Mouse (Mus musculus) layer of hippocampus, adult 8-10 months (tissue): ENCODE measurements around the gene Ccp110. TPM values are rescaled to one million over a fixed set of nuclear protein-coding genes. Genes with fewer than 3 reads are reported as not detected.
A peak's percentile ranks its signal among the peaks of the same experiment; 100 is the strongest.

Source experiments
- DNase-seq, 2 experiments: peaks; one replicate each; pipeline ENCODE4 v3.0.0; 2022; ENCODE audit warnings: low spot score in 2 of 2
- total RNA-seq, 4 experiments: library from RNA; stranded (reverse); gene quantifications; 2 replicates each; pipeline ENCODE4 v1.2.4; 2022

Gene Ccp110
- total RNA-seq, 4 experiments from 2014 or later = 44.1 to 54.8 (median 47.9) TPM

DNA sequence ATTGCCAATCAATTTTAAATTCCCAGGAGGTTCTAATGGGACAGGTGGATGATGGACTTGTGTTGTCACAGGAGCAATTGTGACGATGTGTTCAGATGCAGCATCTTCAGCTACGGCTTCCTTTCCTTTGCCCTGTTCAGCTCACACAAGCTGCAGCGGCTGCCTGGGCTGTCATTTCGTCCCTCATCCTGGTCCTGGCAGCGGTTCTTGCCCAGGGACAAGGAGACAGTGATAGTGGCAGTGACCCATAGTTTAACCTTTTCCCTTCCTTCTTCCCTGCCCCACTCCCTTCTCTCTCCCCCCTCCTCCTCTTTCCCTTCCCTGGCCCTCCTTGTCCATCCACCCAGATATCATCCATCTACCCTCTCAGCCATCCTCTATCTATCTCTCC lies 54.5 kb downstream of the Ccp110 start:
- DNase-seq = no peak

DNA sequence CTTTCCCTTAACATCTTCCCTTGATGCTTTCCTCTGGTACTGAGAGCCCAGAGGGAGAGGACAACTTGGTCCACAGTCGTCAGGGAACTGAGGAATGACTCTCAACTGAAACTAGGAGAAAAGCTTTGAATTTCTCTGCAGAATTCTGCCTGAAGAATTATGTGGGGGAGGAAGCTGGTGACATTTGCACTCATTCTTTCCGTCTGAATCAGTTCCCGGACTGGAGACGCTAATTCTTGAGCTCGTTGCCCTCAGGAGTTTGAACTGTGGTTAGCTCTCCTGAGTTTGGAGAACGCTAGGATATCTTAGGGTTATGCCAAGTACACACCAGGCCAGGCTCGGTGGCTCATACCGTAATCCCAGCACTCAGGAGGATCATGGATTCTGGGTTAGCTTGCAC lies 56.9 kb downstream of the Ccp110 start:
- DNase-seq = no peak

DNA sequence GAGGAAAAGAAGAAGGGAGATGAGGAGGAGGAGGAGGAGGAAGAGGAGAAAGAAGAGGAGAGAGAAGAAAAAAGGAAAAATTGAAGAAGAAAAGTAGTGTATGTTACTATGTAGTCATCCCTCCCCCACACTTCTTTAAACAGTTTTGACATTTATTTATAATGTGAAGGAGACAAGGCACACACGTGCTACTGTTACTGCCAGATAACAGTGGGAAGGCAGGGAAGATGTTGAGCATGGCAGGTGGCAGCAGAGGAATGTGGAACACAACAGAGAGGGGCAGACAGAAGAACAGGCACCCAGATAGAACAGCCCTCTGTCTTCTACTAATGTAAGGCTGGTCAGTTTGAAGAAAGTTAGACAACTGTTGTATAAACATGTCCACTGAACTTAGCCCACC lies 57.3 kb downstream of the Ccp110 start:
- DNase-seq = no peak

DNA sequence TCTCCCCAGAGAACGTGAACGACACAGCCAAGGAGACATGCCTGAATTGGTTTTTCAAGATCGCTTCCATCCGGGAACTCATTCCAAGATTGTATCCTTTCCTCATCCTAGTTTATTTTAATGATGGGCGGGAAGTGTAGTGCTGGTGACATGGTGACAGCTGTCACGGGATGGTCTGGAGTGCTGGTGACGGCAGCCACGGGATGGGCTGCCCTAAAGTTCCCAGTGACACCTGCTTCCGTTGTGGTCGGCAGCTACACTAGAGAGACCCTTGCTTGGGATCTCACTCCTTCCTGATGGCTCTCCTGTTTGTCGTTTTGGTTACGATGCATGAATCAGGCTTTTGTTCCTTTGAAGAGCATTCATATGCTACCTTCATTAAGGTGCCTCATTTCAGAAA lies 60.7 kb downstream of the Ccp110 start:
- DNase-seq = no peak

DNA sequence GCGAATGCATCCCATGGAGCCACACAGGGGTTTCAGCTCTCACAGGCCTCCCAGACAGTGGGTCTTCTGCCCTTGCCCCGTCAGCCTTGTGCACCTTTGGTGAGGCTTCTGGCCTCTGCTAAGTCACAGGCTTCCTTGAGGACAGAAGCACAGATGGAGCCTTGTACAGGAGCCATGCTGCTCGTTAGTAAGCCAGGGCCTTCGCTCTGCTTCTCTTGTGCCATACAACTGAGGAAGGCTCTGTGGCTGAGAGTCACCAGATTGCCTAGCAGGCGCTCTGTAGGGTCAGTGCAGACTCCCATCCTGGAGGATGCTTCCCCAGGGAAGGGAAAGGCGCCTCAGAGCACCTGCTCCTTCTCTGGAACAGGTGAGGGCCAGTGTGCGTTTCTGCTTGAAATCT lies 63.6 kb downstream of the Ccp110 start:
- DNase-seq = no peak

DNA sequence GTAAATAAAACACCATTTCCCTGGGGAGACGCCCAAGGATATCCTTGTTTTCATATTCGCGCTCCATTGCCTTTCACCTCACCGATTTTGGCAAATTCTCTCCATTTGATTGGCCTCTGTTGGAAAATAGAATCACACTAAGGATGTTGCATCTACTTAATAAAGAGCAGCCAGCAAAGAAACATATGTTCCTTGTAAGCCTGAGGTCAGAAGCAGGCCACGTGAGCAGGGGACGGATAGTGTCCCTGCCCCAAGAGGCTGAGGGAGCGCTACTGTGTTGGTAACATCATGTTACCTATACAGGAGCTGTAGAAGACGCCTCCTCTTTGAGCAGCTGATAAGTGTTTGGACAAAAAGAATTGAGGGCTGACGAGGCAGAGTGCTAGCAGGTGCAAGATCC lies 64.1 kb downstream of the Ccp110 start:
- DNase-seq = no peak

DNA sequence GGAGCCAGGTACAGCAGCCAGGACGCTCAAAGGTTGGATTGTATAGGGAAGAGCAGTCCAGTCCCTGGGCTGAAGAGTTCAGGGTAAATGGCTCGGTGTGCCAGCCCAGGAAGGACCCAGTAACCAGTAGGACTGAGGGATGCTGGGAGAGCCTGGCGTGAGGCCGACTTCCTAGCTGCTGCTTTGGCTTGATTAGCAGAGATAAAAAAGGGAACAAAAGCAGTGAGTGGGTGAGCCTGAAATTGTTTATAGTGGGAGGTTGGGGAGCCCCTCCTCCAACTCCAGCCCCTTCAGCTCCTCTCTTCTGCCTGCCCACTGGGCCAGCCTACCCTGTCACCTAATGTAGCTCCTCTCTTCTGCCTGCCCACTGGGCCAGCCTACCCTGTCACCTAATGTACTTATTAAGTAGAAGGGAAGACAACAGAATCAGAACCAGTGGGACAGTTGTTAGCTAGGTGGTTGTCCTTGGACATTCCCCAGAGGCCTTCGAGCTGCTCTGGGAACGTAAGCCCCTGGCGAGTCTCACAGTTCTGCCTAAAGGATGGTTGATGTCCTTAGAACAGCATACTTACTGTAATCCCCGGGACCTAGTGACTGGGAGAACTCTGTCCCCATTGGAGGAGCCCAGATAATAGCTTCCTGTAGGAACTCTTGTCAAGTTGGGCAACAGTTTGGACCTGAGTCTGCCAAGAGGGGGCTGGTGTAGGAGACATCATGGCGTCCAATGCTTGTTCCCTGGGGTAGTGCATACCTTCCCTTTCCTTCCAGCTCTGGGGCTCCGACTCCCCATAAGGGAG lies 65.4 kb downstream of the Ccp110 start:
- DNase-seq = peak; percentile 56 to 65

DNA sequence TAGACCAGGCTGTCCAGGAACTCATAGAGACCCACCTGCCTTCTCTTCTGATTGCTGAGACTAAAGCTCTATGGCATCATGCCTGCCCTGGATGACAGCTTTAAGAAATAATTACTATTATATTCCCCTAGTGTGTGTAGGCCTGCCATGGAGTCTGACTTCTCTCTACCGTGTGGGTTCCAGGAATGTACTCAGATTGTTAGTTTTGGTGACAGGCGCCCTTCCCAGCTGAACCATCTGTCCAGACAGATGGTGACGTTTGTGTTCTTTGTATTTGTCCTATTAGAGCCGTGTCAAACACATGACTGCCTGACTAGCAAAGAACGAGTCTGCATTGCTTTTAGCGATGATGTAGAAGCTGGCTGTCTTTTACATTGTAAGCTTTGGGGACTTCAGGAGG lies 66.2 kb downstream of the Ccp110 start:
- peak; percentile 81 for DNase-seq

DNA sequence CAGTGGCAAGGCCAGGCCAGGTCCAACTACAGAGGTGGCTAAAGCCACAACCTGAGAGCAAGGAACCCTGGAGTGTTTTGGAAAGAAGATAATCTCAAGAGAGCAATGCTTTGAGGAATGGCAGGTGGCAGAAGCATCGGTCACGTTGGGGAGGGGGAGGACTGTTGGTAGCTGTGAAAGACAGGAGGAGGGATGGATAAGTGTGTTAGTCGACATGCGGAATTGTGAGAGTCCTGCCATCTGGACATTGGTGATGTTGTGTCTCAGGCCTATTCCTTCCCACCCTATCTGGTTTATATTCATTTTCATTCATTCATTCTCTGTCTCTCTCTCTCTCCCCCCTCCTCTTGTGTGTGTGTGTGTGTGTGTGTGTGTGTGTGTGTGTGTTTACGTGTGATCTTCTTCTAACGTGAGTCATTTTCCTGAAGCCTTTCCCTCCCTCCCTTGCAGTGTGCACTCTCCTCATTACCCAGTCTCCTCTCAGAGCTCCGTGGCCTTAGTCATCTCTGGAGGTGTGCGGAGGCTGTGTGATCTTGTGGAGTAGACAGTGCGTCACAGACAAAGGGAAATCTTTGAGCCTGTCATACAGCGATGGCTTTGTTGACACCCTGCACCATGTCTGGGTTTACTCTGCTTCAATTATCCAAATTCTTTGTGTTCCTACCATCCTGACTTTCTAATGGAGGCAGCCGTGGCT lies 71.1 kb downstream of the Ccp110 start:
- no peak for DNase-seq

DNA sequence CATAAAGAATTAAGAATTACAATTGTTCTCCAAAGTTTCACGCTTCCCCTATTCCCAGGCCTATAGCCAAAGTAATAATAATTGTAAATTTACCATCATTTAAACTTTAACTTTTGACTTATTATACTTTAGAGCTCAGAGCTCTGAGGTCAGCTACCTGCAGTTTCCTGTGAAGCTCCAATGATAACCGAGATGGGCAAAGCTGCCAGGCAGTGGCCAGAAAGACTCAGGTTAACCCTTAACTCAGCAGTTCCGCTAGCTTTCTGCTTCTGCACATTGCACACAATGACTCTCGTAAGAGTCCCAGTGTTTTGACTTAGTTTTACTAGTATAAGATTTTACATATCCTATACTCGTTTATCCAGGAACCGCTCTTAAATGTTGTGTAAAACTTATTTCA lies 73.7 kb downstream of the Ccp110 start:
- no peak for DNase-seq

Other genes starting within 250 kb of the Ccp110 start
- 1 to 10 TPM; 3.4 to 7.7 (median 4.9) TPM for gene Itpripl2, start 220.6 kb upstream of the Ccp110 start, total RNA-seq
- gene Coq7, start 179.2 kb upstream of the Ccp110 start, total RNA-seq = 10 to 100 TPM; 29.6 to 40.5 (median 37.4) TPM
- gene Tmc7, start 127.8 kb upstream of the Ccp110 start, total RNA-seq = 10 to 100 TPM; 15.9 to 18.6 (median 18.0) TPM
- gene Tmc5, start 115.3 kb upstream of the Ccp110 start, total RNA-seq = under 1 TPM; 0.25 to 0.94 (median 0.49) TPM
- 100 to 1,000 TPM; 199 to 203 (median 202) TPM for gene Gde1, start 6.8 kb upstream of the Ccp110 start, total RNA-seq
- 10 to 100 TPM; 61.8 to 73.0 (median 69.1) TPM for gene Vps35l, start 27.7 kb downstream of the Ccp110 start, total RNA-seq
- 1 to 10 TPM; 2.8 to 5.7 (median 4.5) TPM for gene Iqck, start 143.2 kb downstream of the Ccp110 start, total RNA-seq
- gene Knop1, start 143.7 kb downstream of the Ccp110 start, total RNA-seq = 10 to 100 TPM; 23.2 to 30.3 (median 26.3) TPM